In genomic region chr12:71309581-71310067, GRCm38 (mm10) we compare ENCODE assay signal across 7 mouse cellular contexts. TPM values are rescaled to one million over a fixed set of nuclear protein-coding genes. Genes with fewer than 3 reads are reported as not detected.
DNase-seq lines count a peak whose midpoint lies in the region; ATAC-seq and TF ChIP-seq lines count a peak whose summit lies in the region.

Gene Dact1 (plus strand): TSS chr12:71309884.

- no peaks in the 10 kb centered on the region for H3K9me3 ChIP-seq in intestine, postnatal 0 days (ENCODE audit: control insufficient read depth)
- H3K9me3 ChIP-seq in limb, embryonic 12.5 days: no peaks in the 10 kb centered on the region
- no peaks in the 10 kb centered on the region for H3K9me3 ChIP-seq in midbrain, embryonic 13.5 days
- H3K9me3 ChIP-seq in stomach, embryonic 14.5 days (ENCODE audit: control insufficient read depth, low read depth, low read length): no peaks in the 10 kb centered on the region

- peak within 1 kb of the TSS; percentile 100 for H3K4me2 ChIP-seq in intestine, postnatal 0 days (replicated peaks; ENCODE audit: low read depth)
- peak within 1 kb of the TSS; percentile 71 for H3K4me2 ChIP-seq in limb, embryonic 12.5 days
- peak within 1 kb of the TSS; percentile 76 for H3K4me2 ChIP-seq in midbrain, embryonic 13.5 days (replicated peaks)
- H3K4me2 ChIP-seq in stomach, embryonic 14.5 days (replicated peaks; ENCODE audit: low read depth, low read length): peak within 1 kb of the TSS; percentile 74

- H3K9ac ChIP-seq in intestine, postnatal 0 days (ENCODE audit: low read depth, low read length): peak within 1 kb of the TSS; percentile 69
- peak within 1 kb of the TSS; percentile 96 for H3K9ac ChIP-seq in limb, embryonic 12.5 days (replicated peaks)
- H3K9ac ChIP-seq in midbrain, embryonic 13.5 days (replicated peaks): peak within 1 kb of the TSS; percentile 94
- H3K9ac ChIP-seq in stomach, embryonic 14.5 days (replicated peaks; ENCODE audit: low read depth, low read length): peak within 1 kb of the TSS; percentile 92

- peaks cover 12% of the 10 kb centered on the region for H3K27me3 ChIP-seq in intestine, postnatal 0 days (replicated peaks; ENCODE audit: control insufficient read depth, insufficient read depth, low read length)
- peaks cover 8% of the 10 kb centered on the region; the same call in 1 of the 2 replicates for H3K27me3 ChIP-seq in limb, embryonic 12.5 days
- 0 out of 2 replicates have a peak, but pooled peaks cover 10% of the 10 kb centered on the region for H3K27me3 ChIP-seq in midbrain, embryonic 13.5 days
- H3K27me3 ChIP-seq in stomach, embryonic 14.5 days (ENCODE audit: control insufficient read depth, insufficient read depth, low read length): no peaks in the 10 kb centered on the region

- peak within 1 kb of the TSS; percentile 76 for H3K4me3 ChIP-seq in intestine, postnatal 0 days (ENCODE audit: low read depth, low read length)
- H3K4me3 ChIP-seq in limb, embryonic 12.5 days (replicated peaks): peak within 1 kb of the TSS; percentile 74
- H3K4me3 ChIP-seq in midbrain, embryonic 13.5 days (replicated peaks): peak within 1 kb of the TSS; percentile 86
- H3K4me3 ChIP-seq in stomach, embryonic 14.5 days (ENCODE audit: low read depth, low read length): peak within 1 kb of the TSS; percentile 92

- no peak for TF ChIP-seq CTCF in intestine, postnatal 0 days (IDR thresholded peaks at IDR 0.05; ENCODE audit: low read depth)

- peak within 1 kb of the TSS; percentile 64 for H3K27ac ChIP-seq in intestine, postnatal 0 days (ENCODE audit: low read depth, low read length)
- peak within 1 kb of the TSS; percentile 96 for H3K27ac ChIP-seq in limb, embryonic 12.5 days
- peak within 1 kb of the TSS; percentile 94 for H3K27ac ChIP-seq in midbrain, embryonic 13.5 days
- H3K27ac ChIP-seq in stomach, embryonic 14.5 days (ENCODE audit: low read length): peak within 1 kb of the TSS; percentile 97

- ATAC-seq in granulocyte monocyte progenitor cell, adult 5-6 weeks (replicated peaks; ENCODE audit: poor library complexity, severe bottlenecking): peak; percentile 78
- peak; percentile 77 for ATAC-seq in intestine, postnatal 0 days
- peak; percentile 81 for ATAC-seq in limb, embryonic 12.5 days (ENCODE audit: insufficient number of reproducible peaks, insufficient read depth, low FRiP score, low TSS enrichment, low read depth)
- ATAC-seq in midbrain, embryonic 13.5 days: peak; percentile 89
- peak; percentile 81 for ATAC-seq in stomach, embryonic 14.5 days (ENCODE audit: insufficient number of reproducible peaks, insufficient read depth, low FRiP score, low read depth)

- H3K4me1 ChIP-seq in intestine, postnatal 0 days (replicated peaks; ENCODE audit: control insufficient read depth, insufficient read depth, low read length): no peaks in the 10 kb centered on the region
- peaks cover 31% of the 10 kb centered on the region for H3K4me1 ChIP-seq in limb, embryonic 12.5 days (replicated peaks)
- H3K4me1 ChIP-seq in midbrain, embryonic 13.5 days (replicated peaks): peaks cover 11% of the 10 kb centered on the region; the same call in 1 of the 2 replicates
- peaks cover 7% of the 10 kb centered on the region; the same call in 1 of the 2 replicates for H3K4me1 ChIP-seq in stomach, embryonic 14.5 days (ENCODE audit: control insufficient read depth, insufficient read depth, low read length)

- WGBS in intestine, postnatal 0 days: under 1% methylated on average over 67 of the region's 76 CpGs
- under 1% methylated on average over 59 of the region's 76 CpGs for WGBS in limb, embryonic 12.5 days
- under 1% methylated on average over 54 of the region's 76 CpGs for WGBS in midbrain, embryonic 13.5 days
- WGBS in stomach, embryonic 14.5 days: under 1% methylated on average over 75 of the region's 76 CpGs

- DNase-seq in adrenal gland, postnatal 36 days: peak; percentile 85 to 91
- DNase-seq in embryo, embryonic 11 days: peak; percentile 93

- no peaks in the 10 kb centered on the region for H3K36me3 ChIP-seq in intestine, postnatal 0 days (ENCODE audit: control insufficient read depth, insufficient read depth)
- H3K36me3 ChIP-seq in limb, embryonic 12.5 days: peaks cover 21% of the 10 kb centered on the region
- H3K36me3 ChIP-seq in midbrain, embryonic 13.5 days: peaks cover 15% of the 10 kb centered on the region
- H3K36me3 ChIP-seq in stomach, embryonic 14.5 days (ENCODE audit: control insufficient read depth, insufficient read depth, low read length): no peaks in the 10 kb centered on the region; the same call in 1 of the 2 replicates

RNA-seq across cellular contexts. Expression of gene Dact1, which starts in this region (rescaled TPM):
- 10 to 100 TPM; 20.2 to 24.3 TPM for total RNA-seq in adrenal gland, postnatal 36 days (2021)
- 0.51 and 0.80 TPM in 2 replicates for total RNA-seq in granulocyte monocyte progenitor cell, adult 5-6 weeks (2014; fragmentation: Nextera tagmentation)
- 0.47 TPM in 1 of 2 replicates, not detected in the other for total RNA-seq in granulocyte monocyte progenitor cell, adult 5-6 weeks (2017)
- polyA plus RNA-seq in intestine, postnatal 0 days (2015; fragmentation: Nextera tagmentation; extraction: Ambion mirVana): 4.8 and 5.1 TPM in 2 replicates
- polyA plus RNA-seq in limb, embryonic 12.5 days (2016; fragmentation: Nextera tagmentation; extraction: Ambion mirVana): 29.5 and 29.7 TPM in 2 replicates
- 24.2 and 30.5 TPM in 2 replicates for polyA plus RNA-seq in midbrain, embryonic 13.5 days (2015; fragmentation: Nextera tagmentation; extraction: Ambion mirVana)
- 17.9 and 18.9 TPM in 2 replicates for polyA plus RNA-seq in stomach, embryonic 14.5 days (2014; fragmentation: Nextera tagmentation; extraction: Ambion mirVana)

Comparison
In these comparisons a context has a peak if more than half of its experiments do, and no peak if none do; other contexts are left out.
1. Peak in every context shown above with its lines: DNase-seq, ATAC-seq, H3K4me3 ChIP-seq and H3K27ac ChIP-seq.
2. RNA of gene Dact1 (total RNA-seq): 20.2 to 24.3 TPM in adrenal gland, postnatal 36 days; 0.47 to 0.80 TPM in granulocyte monocyte progenitor cell, adult 5-6 weeks; every median in the first group is over 10 times any median in the second.
3. Peak in ATAC-seq in granulocyte monocyte progenitor cell, adult 5-6 weeks; RNA of the gene not detected or under 1 TPM.